Mouse (Mus musculus): ENCODE results near the gene AA467197. TPM values are rescaled to one million over a fixed set of nuclear protein-coding genes. Genes with fewer than 3 reads are reported as not detected.

Gene AA467197
- total and polyA plus RNA-seq, 2 experiments from 2014 or later = 0.16 TPM; not detected in 1

- no peak for ATAC-seq (ENCODE audit: insufficient read depth, low read depth)
- WGBS = 43% methylated on average over 2 of the region's 2 CpGs
- Histone ChIP-seq H3K4me1 (ENCODE audit: control insufficient read depth, insufficient read depth) (no peaks in the 10 kb centered on the region), H3K27ac (ENCODE audit: low read depth) (no peak overlapping the region), H3K36me3 (replicated peaks; ENCODE audit: control insufficient read depth, insufficient read depth, low read length) (no peaks in the 10 kb centered on the region), H3K27me3 (ENCODE audit: control insufficient read depth, insufficient read depth, low read length) (no peaks in the 10 kb centered on the region), H3K9ac (replicated peaks; ENCODE audit: low read depth, low read length) (no peak overlapping the region), H3K9me3 (replicated peaks; ENCODE audit: control insufficient read depth, low read length) (no peaks in the 10 kb centered on the region), H3K4me3 (ENCODE audit: low read depth, low read length) (no peak overlapping the region), H3K4me2 (ENCODE audit: low read depth, low read length) (no peak overlapping the region)
- DNase-seq (ENCODE audit: low spot score) = no peak
- no peak for TF ChIP-seq CTCF (IDR thresholded peaks at IDR 0.05; ENCODE audit: low read depth)
- no peak for TF ChIP-seq EP300 (IDR thresholded peaks at IDR 0.05; ENCODE audit: low read depth)
Measured at GRCm38 (mm10) chr2:122601354-122601753, 35.4 kb upstream of the AA467197 start.

GRCm38 (mm10) chr2:122605829-122606228 lies 31.0 kb upstream of the AA467197 start:
- WGBS = 76% methylated on average over 5 of the region's 5 CpGs
- H3K9me3 ChIP-seq (replicated peaks; ENCODE audit: control insufficient read depth, low read length) = no peaks in the 10 kb centered on the region
- TF ChIP-seq EP300 (IDR thresholded peaks at IDR 0.05; ENCODE audit: low read depth) (no peak), CTCF (IDR thresholded peaks at IDR 0.05; ENCODE audit: low read depth) (no peak)
- DNase-seq (ENCODE audit: low spot score) (no peak), ATAC-seq (ENCODE audit: insufficient read depth, low read depth) (no peak)
- H3K9ac ChIP-seq (replicated peaks; ENCODE audit: low read depth, low read length) = no peak overlapping the region
- H3K4me3 ChIP-seq (ENCODE audit: low read depth, low read length) = no peak overlapping the region
- peaks cover 4% of the 10 kb centered on the region for H3K27me3 ChIP-seq (ENCODE audit: control insufficient read depth, insufficient read depth, low read length)
- H3K27ac ChIP-seq (ENCODE audit: low read depth) = no peak overlapping the region
- H3K4me2 ChIP-seq (ENCODE audit: low read depth, low read length) = no peak overlapping the region
- no peaks in the 10 kb centered on the region for H3K36me3 ChIP-seq (replicated peaks; ENCODE audit: control insufficient read depth, insufficient read depth, low read length)
- peaks cover 3% of the 10 kb centered on the region; the same call in 1 of the 2 replicates for H3K4me1 ChIP-seq (ENCODE audit: control insufficient read depth, insufficient read depth)

- Histone ChIP-seq H3K4me3 (ENCODE audit: low read depth, low read length) (no peak overlapping the region), H3K4me1 (ENCODE audit: control insufficient read depth, insufficient read depth) (peaks cover 5% of the 10 kb centered on the region; the same call in 1 of the 2 replicates), H3K36me3 (replicated peaks; ENCODE audit: control insufficient read depth, insufficient read depth, low read length) (no peaks in the 10 kb centered on the region), H3K4me2 (ENCODE audit: low read depth, low read length) (no peak overlapping the region), H3K9me3 (replicated peaks; ENCODE audit: control insufficient read depth, low read length) (no peaks in the 10 kb centered on the region), H3K27ac (ENCODE audit: low read depth) (no peak overlapping the region), H3K27me3 (ENCODE audit: control insufficient read depth, insufficient read depth, low read length) (peaks cover 5% of the 10 kb centered on the region), H3K9ac (replicated peaks; ENCODE audit: low read depth, low read length) (no peak overlapping the region)
- DNase-seq (ENCODE audit: low spot score) = no peak
- 55% methylated on average over 9 of the region's 9 CpGs for WGBS
- no peak for ATAC-seq (ENCODE audit: insufficient read depth, low read depth)
- TF ChIP-seq CTCF (IDR thresholded peaks at IDR 0.05; ENCODE audit: low read depth) = no peak
- TF ChIP-seq EP300 (IDR thresholded peaks at IDR 0.05; ENCODE audit: low read depth) = no peak
Measured at GRCm38 (mm10) chr2:122608820-122609219, 28.0 kb upstream of the AA467197 start.

- peak; percentile 37 for DNase-seq (ENCODE audit: low spot score)
- peak; percentile 89 for ATAC-seq (ENCODE audit: insufficient read depth, low read depth)
- peak within 1 kb of the TSS; percentile 48 for H3K4me3 ChIP-seq (ENCODE audit: low read depth, low read length)
- no peak within 1 kb of the TSS; the same call in 1 of the 2 replicates for H3K9ac ChIP-seq (replicated peaks; ENCODE audit: low read depth, low read length)
- peaks cover 5% of the 10 kb centered on the region; the same call in 1 of the 2 replicates for H3K4me1 ChIP-seq (ENCODE audit: control insufficient read depth, insufficient read depth)
- 3% methylated on average over 48 of the region's 48 CpGs for WGBS
- no peak within 1 kb of the TSS for H3K27ac ChIP-seq (ENCODE audit: low read depth)
- H3K27me3 ChIP-seq (ENCODE audit: control insufficient read depth, insufficient read depth, low read length) = peaks cover 5% of the 10 kb centered on the region
- TF ChIP-seq EP300 (IDR thresholded peaks at IDR 0.05; ENCODE audit: low read depth) (no peak), CTCF (IDR thresholded peaks at IDR 0.05; ENCODE audit: low read depth) (no peak)
- no peaks in the 10 kb centered on the region for H3K36me3 ChIP-seq (replicated peaks; ENCODE audit: control insufficient read depth, insufficient read depth, low read length)
- H3K9me3 ChIP-seq (replicated peaks; ENCODE audit: control insufficient read depth, low read length) = no peaks in the 10 kb centered on the region
- H3K4me2 ChIP-seq (ENCODE audit: low read depth, low read length) = peak within 1 kb of the TSS; percentile 78
Measured at GRCm38 (mm10) chr2:122610746-122611653, 25.8 kb upstream of the AA467197 start, which contains the start of gene Gatm. Gene Gatm (minus strand): TSS chr2:122611303.

- DNase-seq (ENCODE audit: low spot score) = no peak
- Histone ChIP-seq H3K27ac (ENCODE audit: low read depth) (no peak overlapping the region), H3K4me2 (ENCODE audit: low read depth, low read length) (peak overlapping the region; percentile 78), H3K9me3 (replicated peaks; ENCODE audit: control insufficient read depth, low read length) (no peaks in the 10 kb centered on the region), H3K27me3 (ENCODE audit: control insufficient read depth, insufficient read depth, low read length) (peaks cover 5% of the 10 kb centered on the region), H3K4me1 (ENCODE audit: control insufficient read depth, insufficient read depth) (peaks cover 5% of the 10 kb centered on the region; the same call in 1 of the 2 replicates), H3K9ac (replicated peaks; ENCODE audit: low read depth, low read length) (no peak overlapping the region), H3K36me3 (replicated peaks; ENCODE audit: control insufficient read depth, insufficient read depth, low read length) (no peaks in the 10 kb centered on the region), H3K4me3 (ENCODE audit: low read depth, low read length) (peak overlapping the region; percentile 48)
- no peak for ATAC-seq (ENCODE audit: insufficient read depth, low read depth)
- TF ChIP-seq EP300 (IDR thresholded peaks at IDR 0.05; ENCODE audit: low read depth) (no peak), CTCF (IDR thresholded peaks at IDR 0.05; ENCODE audit: low read depth) (no peak)
- 78% methylated on average over 4 of the region's 4 CpGs for WGBS
Measured at GRCm38 (mm10) chr2:122611654-122611973, 25.2 kb upstream of the AA467197 start.

All from heart, postnatal 0 days (tissue).